Mouse (Mus musculus): ENCODE measurements around the gene Adamtsl1.

DNA sequence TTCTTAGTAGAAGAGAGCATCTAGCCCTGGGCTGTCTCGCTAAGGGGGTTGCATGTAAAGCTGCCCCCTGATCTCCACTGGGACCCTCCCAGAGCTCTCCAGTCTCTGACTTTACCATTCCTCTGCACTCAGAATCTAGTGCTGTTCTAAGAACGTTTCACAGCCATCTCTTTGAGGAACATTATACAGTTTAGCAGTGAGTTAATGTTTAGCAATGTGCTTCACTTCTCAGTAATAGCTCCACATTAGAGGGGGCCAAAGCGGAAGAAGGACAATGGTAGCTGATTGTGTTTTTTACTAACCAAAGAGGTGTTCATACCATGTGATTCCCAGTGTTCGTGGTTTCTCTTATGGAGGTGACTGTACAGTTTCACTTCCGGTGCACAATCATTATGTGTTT lies 425.5 kb downstream of the Adamtsl1 start:
- no peak for TF ChIP-seq HCFC1 (IDR thresholded peaks at IDR 0.05; ENCODE audit: borderline replicate concordance, insufficient read depth, low read length)
- TF ChIP-seq CHD2 (IDR thresholded peaks at IDR 0.05; ENCODE audit: low read depth, low read length), result no peak

Data from ES-E14 (cell line).